Mouse (Mus musculus): ENCODE data around the gene Slc17a1.
A peak's percentile ranks its signal among the peaks of the same experiment; 100 is the strongest.

Slc17a1 gene

GRCm38 (mm10) chr13:23887026-23887725 is 19.6 kb downstream of the Slc17a1 start:
- no peak for DNase-seq (ENCODE audit: extremely low read depth, low read depth, low spot score)

GRCm38 (mm10) chr13:23889011-23889605 is 21.6 kb downstream of the Slc17a1 start:
- DNase-seq (ENCODE audit: extremely low read depth, low read depth, low spot score), result no peak

GRCm38 (mm10) chr13:23892592-23893268 is 25.2 kb downstream of the Slc17a1 start:
- no peak for DNase-seq (ENCODE audit: extremely low read depth, low read depth, low spot score)

- DNase-seq (ENCODE audit: extremely low read depth, low read depth, low spot score), result no peak
Observed at GRCm38 (mm10) chr13:23893269-23893593, 25.7 kb downstream of the Slc17a1 start.

GRCm38 (mm10) chr13:23898242-23898641 is 30.7 kb downstream of the Slc17a1 start:
- DNase-seq (ENCODE audit: extremely low read depth, low read depth, low spot score), result no peak

- no peak for DNase-seq (ENCODE audit: extremely low read depth, low read depth, low spot score)
Observed at GRCm38 (mm10) chr13:23906906-23907305, 39.4 kb downstream of the Slc17a1 start.

GRCm38 (mm10) chr13:23910121-23910520 is 42.6 kb downstream of the Slc17a1 start:
- DNase-seq (ENCODE audit: extremely low read depth, low read depth, low spot score), result no peak

- no peak for DNase-seq (ENCODE audit: extremely low read depth, low read depth, low spot score)
Observed at GRCm38 (mm10) chr13:23911335-23911734, 43.8 kb downstream of the Slc17a1 start.

GRCm38 (mm10) chr13:23913791-23914306 is 46.3 kb downstream of the Slc17a1 start:
- DNase-seq (ENCODE audit: extremely low read depth, low read depth, low spot score), result no peak

GRCm38 (mm10) chr13:23914376-23915167 is 47.0 kb downstream of the Slc17a1 start, which contains the start of gene Slc17a4:
Slc17a4 (minus strand) TSS chr13:23915009.
- DNase-seq (ENCODE audit: extremely low read depth, low read depth, low spot score), result no peak

GRCm38 (mm10) chr13:23916132-23916531 is 48.6 kb downstream of the Slc17a1 start:
- no peak for DNase-seq (ENCODE audit: extremely low read depth, low read depth, low spot score)

GRCm38 (mm10) chr13:23917674-23918073 is 50.1 kb downstream of the Slc17a1 start:
- no peak for DNase-seq (ENCODE audit: extremely low read depth, low read depth, low spot score)

- no peak for DNase-seq (ENCODE audit: extremely low read depth, low read depth, low spot score)
Observed at GRCm38 (mm10) chr13:23925792-23926191, 58.2 kb downstream of the Slc17a1 start.

- DNase-seq (ENCODE audit: extremely low read depth, low read depth, low spot score), result no peak
Observed at GRCm38 (mm10) chr13:23928637-23929036, 61.1 kb downstream of the Slc17a1 start.

- no peak for DNase-seq (ENCODE audit: extremely low read depth, low read depth, low spot score)
Observed at GRCm38 (mm10) chr13:23930461-23930860, 62.9 kb downstream of the Slc17a1 start.

GRCm38 (mm10) chr13:23930904-23931303 is 63.4 kb downstream of the Slc17a1 start:
- no peak for DNase-seq (ENCODE audit: extremely low read depth, low read depth, low spot score)

- DNase-seq (ENCODE audit: extremely low read depth, low read depth, low spot score), result no peak
Observed at GRCm38 (mm10) chr13:23933421-23934210, 66.1 kb downstream of the Slc17a1 start, which contains the start of gene Hist1h2ba. Hist1h2ba (minus strand) TSS chr13:23934156.

GRCm38 (mm10) chr13:23934211-23934520 is 66.6 kb downstream of the Slc17a1 start, which contains the start of gene Hist1h2aa:
Hist1h2aa (plus strand) TSS chr13:23934462.
- no peak for DNase-seq (ENCODE audit: extremely low read depth, low read depth, low spot score)

- no peak for DNase-seq (ENCODE audit: extremely low read depth, low read depth, low spot score)
Observed at GRCm38 (mm10) chr13:23938699-23939098, 71.1 kb downstream of the Slc17a1 start.

- DNase-seq (ENCODE audit: extremely low read depth, low read depth, low spot score), result peak; percentile 4
Observed at GRCm38 (mm10) chr13:23940291-23940690, 72.7 kb downstream of the Slc17a1 start.

Data from fat pad, adult 2 months (tissue).